Mouse (Mus musculus) common myeloid progenitor, adult 5-6 weeks (primary cell): Measurements from ENCODE around the gene Txnrd2. TPM values are rescaled to one million over a fixed set of nuclear protein-coding genes. Genes with fewer than 3 reads are reported as not detected.
A peak's percentile ranks its signal among the peaks of the same experiment; 100 is the strongest.

ENCODE experiments used
- ATAC-seq: replicated peaks from 2 replicates; pipeline ENCODE4 v1.8.0; 2016; ENCODE audit warnings: low read depth, mild to moderate bottlenecking, moderate TSS enrichment, inconsistent platforms; ENCODE audit not compliant: poor library complexity, severe bottlenecking
- total RNA-seq: library from RNA; stranded (forward); fragments of 200-1000, 187-1606 nt; gene quantifications from 2 replicates; pipeline ENCODE4 v1.2.3, GENCODE M21; 2017

Txnrd2 gene
- total RNA-seq: 50.3 and 66.4 TPM in 2 replicates

DNA sequence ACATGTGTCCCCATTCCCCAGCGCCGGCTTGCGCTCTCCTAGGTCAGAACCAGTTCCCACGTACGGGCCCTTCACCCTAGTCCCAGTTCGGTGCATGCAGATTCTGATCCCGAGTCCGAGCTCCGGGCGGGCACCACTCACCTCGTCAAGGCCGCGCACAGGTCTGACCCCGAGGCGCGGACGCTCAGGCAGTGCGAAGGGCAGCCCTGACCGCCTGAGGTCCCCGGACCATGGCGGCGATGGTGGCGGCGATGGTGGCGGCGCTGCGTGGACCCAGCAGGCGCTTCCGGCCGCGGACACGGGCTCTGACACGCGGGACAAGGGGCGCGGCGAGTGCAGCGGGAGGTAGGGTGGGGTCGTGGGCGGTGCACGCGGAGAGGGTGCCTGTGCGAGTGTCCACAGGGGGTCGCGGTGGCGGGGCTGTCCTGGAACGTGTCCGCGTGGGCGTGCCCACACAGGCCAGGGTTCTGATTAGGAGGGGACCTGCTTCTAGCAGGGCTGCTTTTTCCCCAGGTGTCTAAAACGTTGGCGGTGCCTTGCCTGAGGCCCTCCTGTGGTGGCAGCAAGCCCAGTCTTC is at the start of gene Txnrd2:
Gene Txnrd2, plus strand, starts transcription at position 170 of the 577 bp plus-strand sequence.
- peak; percentile 65 for ATAC-seq

DNA sequence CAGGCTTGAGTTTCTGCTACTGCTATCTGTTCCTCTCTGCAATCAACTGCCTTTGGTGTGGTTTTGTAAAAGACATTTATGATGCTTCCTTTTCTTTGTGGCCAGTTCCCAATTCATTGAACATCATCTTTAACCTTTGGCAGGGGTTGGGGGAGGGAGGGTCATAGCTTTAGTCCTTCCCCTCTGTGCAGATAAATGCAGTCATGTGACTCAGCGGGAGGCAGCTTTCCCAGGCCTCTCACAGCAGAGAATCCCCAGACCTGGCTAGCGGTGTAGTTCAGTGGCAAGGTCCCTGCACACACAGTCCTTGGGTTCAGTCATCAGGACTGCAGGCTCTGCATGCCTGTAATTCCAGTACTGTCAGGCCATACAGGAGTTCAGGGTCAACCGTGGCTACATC is 49.0 kb upstream of the Txnrd2 start:
- peak; percentile 30 for ATAC-seq

DNA sequence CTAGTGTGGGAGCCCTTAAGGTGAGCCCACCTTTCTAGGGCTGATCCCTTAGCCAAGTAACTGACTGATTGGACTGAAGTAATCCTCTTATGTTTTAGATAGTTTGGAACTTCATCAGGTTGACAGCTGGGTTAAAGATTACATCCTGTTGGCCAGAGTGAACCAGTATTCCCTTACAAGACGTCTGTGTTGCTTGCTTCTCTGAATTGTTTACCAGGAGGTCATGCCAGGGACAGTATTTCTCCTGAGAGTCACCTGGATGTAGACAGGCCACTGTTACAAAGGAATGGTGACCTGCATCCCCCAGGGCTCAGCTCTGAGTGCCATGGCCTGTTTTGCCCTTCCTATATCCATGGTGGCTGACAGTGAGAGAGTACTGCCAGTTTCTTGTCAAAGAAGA is 47.7 kb upstream of the Txnrd2 start:
- no peak for ATAC-seq

DNA sequence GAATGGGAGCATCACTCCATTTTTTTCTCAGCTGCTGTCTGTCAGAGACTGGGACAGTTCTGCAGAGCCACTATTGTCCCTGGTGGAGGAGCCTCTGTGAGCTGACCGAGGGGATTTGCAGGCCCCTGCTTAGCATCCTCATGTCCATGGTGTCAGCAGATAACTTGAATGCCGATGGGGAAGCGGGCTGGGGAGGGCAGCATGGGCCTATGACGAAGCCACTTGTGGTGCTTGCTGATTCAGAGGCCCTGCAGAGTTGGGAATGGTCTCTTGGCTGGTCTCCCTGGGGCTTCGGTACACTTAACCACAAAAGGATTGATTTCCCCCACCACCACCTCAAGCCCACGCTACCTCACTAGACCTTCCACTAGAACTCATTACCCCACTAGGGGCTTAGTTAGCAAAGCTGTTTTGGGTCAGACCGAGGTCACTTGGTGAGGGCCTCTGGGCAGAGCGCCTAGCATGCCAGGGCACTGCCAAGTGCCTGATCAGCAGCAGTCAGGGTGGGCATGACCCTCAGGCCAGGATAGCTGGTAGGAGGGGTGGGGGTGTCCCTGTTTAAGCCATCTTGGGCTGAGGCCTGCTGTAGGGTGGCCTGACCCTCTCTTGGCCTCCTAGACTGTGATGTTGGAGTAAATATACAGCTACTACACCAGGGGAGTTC is 46.7 kb upstream of the Txnrd2 start:
- no peak for ATAC-seq

DNA sequence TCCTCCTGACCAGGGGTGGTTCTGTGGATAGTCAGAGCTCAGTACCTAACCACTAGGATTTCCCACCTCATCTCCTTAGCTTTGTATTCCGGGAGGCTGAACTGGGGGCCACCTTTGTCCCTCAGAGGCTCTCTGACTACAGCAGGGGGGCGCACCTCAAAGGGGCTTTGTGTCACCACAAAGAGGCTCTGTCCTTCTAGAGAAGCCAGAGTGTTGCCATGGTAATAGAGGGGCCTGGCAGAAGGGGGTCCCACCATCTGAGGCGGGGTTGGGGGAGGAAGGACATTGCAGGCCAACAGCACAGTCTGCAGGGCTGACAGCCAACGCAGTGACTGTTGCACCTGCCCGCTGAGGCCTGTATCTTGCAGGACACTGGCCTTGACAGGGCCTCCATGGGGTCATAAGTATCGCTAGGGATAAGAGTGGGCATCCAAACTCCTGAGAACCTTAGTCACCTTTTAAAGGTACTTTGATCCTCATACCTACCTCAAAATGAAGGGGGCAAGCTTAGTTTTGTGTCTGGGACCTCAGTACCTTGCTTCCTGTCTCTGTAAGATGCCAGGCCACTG is 45.6 kb upstream of the Txnrd2 start:
- ATAC-seq: no peak

DNA sequence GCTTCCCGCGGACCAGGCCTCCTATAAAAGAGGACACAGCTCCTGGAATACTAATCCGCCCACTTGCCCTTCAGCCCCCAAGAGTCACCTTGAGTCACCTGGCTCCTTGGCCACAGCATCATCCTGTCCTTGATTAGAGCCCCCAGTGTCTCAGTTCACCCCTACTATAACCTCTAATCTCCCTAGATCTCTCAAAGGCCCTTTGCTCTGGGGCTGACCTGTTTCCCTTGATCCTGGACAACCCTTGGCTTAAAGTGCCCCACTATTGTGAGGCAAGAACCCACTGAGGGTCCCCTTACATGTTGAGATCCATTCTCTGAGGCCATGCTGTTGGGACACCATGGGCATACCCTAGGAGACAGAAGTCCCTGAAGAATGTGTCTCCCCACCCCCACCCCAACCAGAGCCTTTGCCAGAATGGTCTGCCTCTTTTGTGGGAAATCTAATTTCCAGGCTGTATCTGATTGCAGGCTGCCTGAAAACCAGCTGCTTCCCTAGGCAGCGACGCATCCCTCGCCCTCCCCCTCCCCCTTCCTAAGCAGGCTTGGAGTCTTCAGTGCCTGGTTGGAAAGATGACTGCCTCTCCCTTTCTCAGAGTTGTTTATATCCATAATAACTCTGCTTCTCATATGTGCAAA is 44.4 kb upstream of the Txnrd2 start:
- ATAC-seq: no peak

DNA sequence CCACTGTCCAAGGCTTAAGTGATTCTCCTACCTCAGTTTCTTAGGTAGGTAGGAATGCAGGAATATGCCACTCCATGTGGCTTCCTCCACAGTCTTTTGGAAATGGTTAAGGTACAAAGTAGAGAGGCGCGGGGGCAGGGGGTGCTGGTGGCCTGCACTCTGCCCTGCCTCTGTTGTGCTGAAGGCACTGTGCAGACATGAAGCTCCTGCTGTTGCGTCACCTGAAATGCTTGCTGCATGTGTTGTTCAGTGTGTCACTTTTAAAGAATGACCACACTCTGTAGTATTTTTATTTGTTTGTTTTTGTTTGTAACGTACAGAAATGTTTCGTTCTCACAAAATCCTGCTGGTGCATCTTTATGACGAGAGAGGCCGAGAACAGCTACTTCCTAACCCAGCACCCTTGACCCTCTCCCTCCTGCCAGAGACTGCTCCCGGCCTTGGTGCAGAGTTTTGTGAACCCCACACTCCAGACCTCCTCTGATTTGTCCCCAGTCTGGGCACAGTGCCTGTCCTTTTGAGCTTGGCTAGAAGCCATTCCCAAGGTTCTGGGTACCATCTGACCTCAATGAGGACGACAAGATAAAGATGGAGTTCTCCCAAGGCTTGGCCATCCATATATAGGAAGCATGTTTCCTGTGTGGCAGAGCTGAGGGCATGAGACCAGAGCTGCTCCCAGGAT is 43.0 kb upstream of the Txnrd2 start:
- ATAC-seq: no peak

DNA sequence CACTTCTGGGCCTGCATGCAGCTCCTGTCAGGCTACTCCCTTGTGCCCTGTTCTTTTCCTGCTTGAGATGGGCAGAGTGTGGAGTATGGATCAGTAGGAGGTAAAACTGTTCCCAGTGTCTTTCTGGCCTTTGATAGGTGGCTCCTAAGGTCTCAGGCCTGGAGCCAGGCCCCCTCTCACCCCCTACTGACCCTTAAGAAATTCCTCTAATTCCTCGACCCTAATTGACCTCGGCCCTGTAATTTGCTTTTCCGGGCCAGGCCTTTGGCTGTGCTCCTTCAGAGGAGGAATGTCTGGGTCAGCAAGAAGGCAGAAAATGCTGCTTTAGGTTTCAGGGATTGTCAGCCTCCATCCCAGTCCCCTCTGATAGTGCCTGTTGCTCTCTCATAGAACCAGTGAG is 42.4 kb upstream of the Txnrd2 start:
- ATAC-seq: no peak

DNA sequence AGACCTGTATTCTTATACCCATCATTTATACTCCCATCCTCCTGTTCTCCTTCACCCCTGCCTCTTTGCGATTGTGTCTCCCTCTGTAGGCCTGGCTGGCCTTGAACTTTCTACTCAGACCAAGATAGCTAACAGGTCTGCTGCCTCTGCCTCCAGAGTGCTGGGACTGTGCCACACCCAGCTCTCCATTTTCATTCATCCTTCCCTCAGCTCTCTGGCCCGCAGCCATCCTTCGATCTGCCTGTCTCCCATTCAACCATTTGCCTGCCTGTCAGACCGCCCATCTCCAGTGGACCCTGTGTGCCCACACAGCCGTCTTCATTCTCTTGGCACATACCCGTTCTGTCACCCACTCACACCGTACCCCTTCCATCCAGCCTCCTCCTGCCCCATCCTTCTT is 42.0 kb upstream of the Txnrd2 start:
- no peak for ATAC-seq

DNA sequence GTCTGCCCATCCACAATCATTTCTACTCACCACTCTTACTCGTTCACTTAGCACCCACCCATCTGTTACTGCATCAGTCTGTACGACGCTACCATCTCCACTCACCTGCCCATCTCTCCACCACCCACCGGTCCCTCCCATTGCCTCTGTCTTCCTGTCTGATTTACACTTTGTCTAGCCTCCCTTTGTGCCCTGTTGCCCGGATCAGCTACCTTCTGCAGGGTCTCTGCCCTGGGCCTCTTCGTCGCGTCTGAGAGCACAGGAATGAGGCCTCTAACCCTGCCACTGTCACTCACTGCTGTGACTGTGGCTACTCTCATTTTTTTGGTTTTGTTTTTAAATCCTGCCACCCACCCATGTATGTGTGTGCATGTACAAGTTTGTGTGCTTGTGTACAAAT is 41.5 kb upstream of the Txnrd2 start:
- no peak for ATAC-seq

DNA sequence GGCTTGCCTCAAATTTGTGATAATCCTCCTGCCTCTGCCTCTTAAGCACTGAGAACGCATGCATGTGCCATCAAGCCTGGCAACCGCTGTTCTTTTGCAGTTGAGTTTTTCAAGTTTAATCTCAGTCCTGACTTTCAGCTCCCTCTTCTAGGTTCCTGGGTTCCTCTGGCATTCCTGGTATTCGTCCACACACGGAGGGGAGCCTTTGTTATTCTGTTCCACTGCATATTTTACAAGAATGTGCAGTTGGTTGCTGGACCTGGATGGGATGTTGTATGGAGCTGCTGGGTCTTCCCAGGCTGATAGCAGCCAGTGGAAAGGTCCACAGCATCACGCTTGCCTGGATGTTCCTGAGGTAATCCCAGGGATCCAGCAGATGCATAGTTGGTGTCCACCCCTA is 40.8 kb upstream of the Txnrd2 start:
- no peak for ATAC-seq

DNA sequence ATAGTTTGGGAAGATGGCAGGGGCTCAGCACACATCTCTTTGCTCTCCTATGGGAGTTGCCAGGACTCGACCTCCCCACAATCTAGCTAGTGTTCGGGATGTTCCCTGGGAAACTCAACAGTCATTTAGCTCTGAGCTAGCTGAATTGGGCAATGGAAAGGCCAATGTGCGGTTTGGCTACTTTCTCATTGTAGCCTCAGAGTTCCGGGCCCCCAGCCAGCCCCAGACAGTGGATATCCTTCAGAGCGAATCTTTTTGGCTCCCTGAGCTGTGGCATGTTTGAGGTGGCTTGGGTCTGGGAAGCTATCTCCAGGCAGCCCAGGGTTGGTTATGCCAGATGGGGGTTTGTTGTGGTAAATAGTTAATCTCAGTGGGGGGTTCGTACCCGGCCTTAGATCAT is 39.7 kb upstream of the Txnrd2 start:
- no peak for ATAC-seq

DNA sequence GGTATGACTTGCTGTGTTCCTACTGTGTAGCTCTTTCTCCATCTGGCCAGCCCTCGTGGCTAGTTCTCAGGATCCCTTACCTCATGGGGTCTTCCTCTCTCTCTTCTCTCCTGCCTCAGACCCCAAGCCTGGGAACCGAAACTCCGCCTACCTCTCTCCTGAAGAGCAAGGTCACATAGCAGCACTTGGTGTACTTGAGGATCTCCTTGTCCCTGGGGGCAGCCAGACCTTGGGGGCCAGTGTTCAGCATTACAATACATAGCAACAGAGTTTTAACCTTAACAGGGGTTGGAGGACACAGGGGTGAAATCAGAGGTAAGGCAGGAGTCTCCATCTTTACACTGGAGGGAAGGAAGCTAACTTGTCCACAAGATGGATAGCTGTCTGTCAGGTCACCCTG is 39.2 kb upstream of the Txnrd2 start:
- no peak for ATAC-seq

DNA sequence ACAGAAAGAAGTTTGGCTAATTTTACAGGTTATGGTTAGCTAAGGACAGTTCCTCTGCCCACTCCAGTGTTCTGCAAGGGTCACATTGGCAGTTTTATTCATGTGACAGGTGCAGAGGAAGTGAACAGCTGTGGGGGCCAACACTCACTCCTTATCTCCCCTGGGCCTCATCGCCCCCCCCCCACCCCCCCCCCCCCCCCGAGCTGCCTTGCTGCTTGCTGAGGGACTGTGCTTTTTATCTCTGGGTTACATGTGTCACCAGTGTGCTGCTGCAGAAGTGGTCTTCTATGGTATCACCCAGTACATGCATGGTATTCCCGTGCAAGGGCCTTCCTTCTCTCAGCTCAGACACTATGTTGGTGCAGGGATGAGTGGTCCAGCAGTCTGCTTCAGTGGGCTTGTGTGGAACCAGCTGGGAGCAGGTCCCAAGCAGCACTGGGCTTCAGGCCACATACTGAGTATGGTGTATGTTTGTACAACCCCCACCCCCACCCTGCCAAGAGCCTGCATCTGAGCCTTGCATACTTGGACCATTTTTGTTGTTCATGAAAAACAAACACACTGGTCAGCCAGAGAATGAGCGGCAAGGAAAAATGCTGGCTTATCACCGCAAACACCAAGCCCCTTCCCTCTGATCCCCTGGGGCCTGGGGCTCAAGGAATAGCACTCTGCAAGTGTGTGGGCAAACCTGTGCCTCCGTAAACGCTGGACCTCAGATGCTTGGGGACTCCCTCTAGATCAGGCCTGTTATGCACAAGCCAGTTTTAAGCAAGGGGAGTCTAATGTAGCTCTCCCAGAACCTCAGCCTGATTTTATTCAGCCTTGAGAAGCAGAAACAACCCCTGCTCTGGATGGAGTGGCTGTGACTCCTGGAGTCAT is 38.2 kb upstream of the Txnrd2 start:
- peak; percentile 64 for ATAC-seq

DNA sequence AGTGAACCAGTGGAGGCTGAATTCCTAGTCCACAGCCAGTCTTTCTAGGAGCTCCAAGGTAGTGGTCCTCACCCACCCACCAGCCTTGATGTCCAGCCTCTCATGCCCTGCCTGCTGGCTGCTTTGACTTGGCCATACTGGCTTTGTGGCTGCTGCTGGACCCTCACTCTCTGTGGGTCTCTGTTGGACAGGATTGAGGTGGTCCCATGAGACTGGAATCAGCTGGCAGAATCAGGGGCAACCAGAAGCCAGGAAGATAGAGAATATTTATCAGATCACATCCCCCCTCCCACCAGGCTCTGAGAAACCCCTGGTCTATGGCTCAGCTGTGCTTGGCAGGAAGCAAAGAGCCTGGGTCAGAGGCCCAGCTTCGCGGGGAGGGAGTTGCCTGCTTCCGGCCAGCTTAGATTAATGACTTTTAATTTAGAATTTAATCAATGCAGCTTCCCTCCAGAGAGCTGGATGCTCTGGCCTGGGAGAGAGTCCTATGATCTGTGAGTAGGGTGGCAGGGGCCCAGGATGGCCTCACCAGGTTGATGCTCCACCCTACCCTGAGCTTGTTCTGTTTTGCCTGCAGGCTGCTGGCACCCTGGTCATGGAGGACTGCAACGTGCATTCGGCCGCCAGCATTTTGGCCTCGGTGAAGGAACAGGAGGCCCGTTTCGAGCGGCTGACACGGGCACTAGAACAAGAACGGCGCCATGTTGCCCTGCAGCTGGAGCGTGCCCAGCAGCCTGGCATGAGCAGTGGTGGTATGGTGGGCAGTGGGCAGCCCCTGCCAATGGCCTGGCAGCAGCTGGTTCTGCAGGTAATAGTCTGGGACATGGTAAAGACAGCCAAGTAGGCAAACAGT is 37.4 kb upstream of the Txnrd2 start:
- ATAC-seq: no peak

DNA sequence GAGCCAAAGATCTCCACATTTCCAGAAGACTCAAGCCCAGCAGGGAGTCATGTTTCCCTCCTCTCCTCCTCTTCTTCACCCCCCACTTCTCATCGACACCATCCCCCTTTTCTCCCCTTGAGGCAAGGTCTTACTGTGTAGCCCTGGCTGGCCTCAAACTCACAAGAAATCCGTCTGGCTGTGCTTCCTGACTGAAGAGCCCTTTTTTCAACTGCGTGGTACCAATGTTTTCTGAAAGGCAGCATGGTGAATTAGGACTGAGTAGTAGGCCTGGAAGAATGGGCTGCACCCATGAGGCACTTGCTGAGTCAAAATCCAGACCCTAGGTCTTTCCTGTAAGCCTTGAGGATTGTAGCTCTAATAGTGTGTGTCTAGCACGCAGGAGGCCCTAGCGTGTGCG is 35.8 kb upstream of the Txnrd2 start:
- no peak for ATAC-seq

DNA sequence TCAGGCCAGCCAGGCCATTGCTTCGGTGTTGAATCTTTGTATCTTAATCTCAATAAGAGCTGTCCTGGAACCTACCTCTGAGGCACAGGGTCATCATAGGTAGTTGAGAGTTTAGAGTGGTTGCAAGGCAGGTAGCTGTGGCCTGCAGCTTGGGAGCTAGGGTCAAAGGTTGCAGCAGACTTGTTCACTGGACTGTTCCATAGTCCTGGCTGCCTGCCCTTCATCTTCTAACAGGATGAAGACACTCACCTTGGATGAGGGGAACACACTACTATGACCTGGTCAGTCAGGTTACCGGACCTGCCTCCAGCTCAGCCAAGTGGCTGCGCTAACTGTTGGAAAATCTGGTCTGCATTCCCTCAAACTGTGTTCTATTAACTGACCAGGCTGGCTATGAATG is 35.1 kb upstream of the Txnrd2 start:
- no peak for ATAC-seq

DNA sequence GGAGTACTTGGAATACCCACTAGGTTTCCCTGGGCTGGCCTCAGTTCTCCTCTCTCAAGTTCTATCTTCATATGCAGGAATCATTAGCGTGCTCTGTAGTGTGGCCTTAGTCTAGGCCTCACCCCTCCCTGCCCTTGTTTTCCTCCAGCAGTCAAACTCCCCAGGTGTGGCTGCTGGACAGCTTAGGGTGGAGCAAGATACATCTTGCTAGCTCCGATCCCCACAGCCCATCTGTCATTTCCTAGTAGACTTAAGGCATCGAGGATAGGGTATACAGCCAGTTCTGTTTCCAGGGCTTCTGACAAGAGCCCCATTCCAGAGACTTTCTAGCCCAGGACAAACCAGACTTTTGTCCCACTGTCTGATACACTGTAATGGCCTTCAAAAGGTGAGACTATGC is 34.5 kb upstream of the Txnrd2 start:
- no peak for ATAC-seq
